Mouse (Mus musculus) G1E-ER4 (cell line): Measurements from ENCODE around the gene Gm49393. TPM values are rescaled to one million over a fixed set of nuclear protein-coding genes. Genes with fewer than 3 reads are reported as not detected.

ENCODE experiments used
- GATA1 ChIP-seq: IDR thresholded peaks from one replicate; pipeline ENCODE4 v1.8.0; 2012; ENCODE audit warnings: low read length, inconsistent platforms
- polyA plus RNA-seq: library from polyadenylated mRNA; stranded (reverse); fragments of >175 nt; gene quantifications from 2 replicates; pipeline ENCODE4 v1.2.3, GENCODE M21; 2012

Gene Gm49393
- polyA plus RNA-seq, 1 experiment, result not detected

GRCm38 (mm10) chr13:60820486-60821175, 114.8 kb downstream of the Gm49393 start:
- TF ChIP-seq GATA1, result no peak

GRCm38 (mm10) chr13:60819469-60819868, 115.9 kb downstream of the Gm49393 start:
- no peak for TF ChIP-seq GATA1

GRCm38 (mm10) chr13:60813722-60814121, 121.7 kb downstream of the Gm49393 start:
- TF ChIP-seq GATA1, result no peak

GRCm38 (mm10) chr13:60812768-60813167, 122.6 kb downstream of the Gm49393 start:
- TF ChIP-seq GATA1, result no peak

- TF ChIP-seq GATA1, result no peak
These were observed 125.7 kb downstream of the Gm49393 start for GRCm38 (mm10) chr13:60809690-60810089.

Other genes starting within 250 kb of the Gm49393 start
- gene BC051665, start 149.2 kb downstream of the Gm49393 start, polyA plus RNA-seq, result not detected in 2 replicates
- gene Ctsll3, start 132.7 kb downstream of the Gm49393 start, polyA plus RNA-seq, result not detected in 2 replicates
- not detected in 2 replicates for gene 4930486L24Rik, start 71.1 kb downstream of the Gm49393 start, polyA plus RNA-seq
- not detected in 2 replicates for gene Gm49392, start 38.7 kb downstream of the Gm49393 start, polyA plus RNA-seq
- gene Ctla2b, start 38.1 kb downstream of the Gm49393 start, polyA plus RNA-seq, result not detected in 2 replicates
- not detected in 2 replicates for gene Tpbpb, start 30.7 kb downstream of the Gm49393 start, polyA plus RNA-seq
- gene Gm49391, start 981 bp upstream of the Gm49393 start, polyA plus RNA-seq, result not detected in 2 replicates
- not detected in 2 replicates for gene Ctla2a, start 1.0 kb upstream of the Gm49393 start, polyA plus RNA-seq
- gene Tpbpa, start 6.4 kb upstream of the Gm49393 start, polyA plus RNA-seq, result not detected in 2 replicates
- not detected in 2 replicates for gene Ctsj, start 70.4 kb upstream of the Gm49393 start, polyA plus RNA-seq
- not detected in 2 replicates for gene Ctsq, start 105.0 kb upstream of the Gm49393 start, polyA plus RNA-seq
- not detected in 2 replicates for gene Ctsr, start 228.7 kb upstream of the Gm49393 start, polyA plus RNA-seq